Mouse (Mus musculus): Measurements from ENCODE around the gene Scp2.

GRCm38 (mm10) chr4:108070723-108071122, 74.1 kb downstream of the Scp2 start:
- TF ChIP-seq CTCF (IDR thresholded peaks at IDR 0.05; ENCODE audit: extremely low read depth, insufficient read depth, low read length) (no peak), POLR2A (IDR thresholded peaks at IDR 0.05; ENCODE audit: extremely low read depth, insufficient read depth, low read length) (no peak)

All from cortical plate, adult 2 months (tissue).